Mouse (Mus musculus): ENCODE results near the gene Cc2d2a.

Gene Cc2d2a

GRCm38 (mm10) chr5:43728375-43729165, 66.4 kb downstream of the Cc2d2a start:
- no peak for DNase-seq (ENCODE audit: low spot score)

DNA sequence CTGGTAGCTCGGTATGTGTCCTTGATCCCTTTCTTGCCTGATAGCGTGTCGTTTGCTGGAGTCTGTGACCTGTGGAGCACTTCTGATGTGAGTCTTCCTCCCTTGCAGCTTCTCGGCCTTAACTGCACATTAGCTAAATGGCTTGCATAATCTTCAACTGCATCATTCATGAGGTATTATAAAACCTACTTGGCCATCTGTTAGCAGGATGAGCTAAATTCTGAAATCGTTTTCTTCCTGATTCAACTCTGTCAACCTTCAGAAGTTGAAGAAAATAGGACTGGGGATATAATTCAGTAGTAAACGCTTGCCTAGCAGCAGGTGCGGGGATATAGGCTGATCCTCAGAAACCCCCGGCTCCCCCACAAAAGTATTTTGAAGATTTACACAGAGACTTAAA, 70.2 kb downstream of the Cc2d2a start:
- DNase-seq (ENCODE audit: low spot score): no peak

DNA sequence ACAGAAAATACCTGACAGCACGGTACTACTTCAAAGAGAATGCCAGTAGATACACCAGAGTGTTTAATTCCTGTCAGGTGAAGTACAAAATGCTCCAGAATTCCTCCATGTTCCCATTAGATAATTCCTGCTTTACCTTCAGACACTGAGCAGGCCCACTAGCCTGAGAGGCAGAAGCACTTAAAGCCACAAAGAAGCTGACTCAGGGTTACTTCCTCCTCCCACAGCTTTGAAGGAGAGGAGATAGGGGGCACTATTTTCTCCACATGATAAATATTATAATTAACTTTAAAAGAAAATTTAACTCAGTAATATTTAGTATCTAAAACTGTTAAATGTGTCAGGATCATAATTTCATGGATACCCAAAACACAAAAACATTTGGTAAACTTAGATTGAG, 82.0 kb downstream of the Cc2d2a start:
- DNase-seq (ENCODE audit: low spot score): no peak

- DNase-seq (ENCODE audit: low spot score): no peak
Observed at GRCm38 (mm10) chr5:43745156-43745555, 83.0 kb downstream of the Cc2d2a start.

DNA sequence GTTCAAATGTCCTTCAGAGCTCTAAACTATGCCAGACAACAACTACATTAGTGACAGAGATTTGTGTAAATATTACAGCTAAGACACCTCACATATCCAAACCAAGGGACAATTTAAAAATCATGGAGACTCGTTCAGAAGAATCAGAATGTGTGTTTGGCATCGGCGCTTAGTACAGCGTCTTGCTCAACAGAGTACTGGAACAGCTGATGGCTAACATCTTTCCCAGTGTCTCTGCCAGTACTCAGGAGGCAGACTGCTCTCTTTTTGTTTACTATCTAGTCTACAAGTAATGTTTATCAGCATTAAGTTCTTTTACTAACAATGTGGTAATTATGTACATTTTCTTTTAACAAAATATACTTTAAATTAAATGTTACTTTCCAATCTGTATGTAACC, 85.9 kb downstream of the Cc2d2a start:
- no peak for DNase-seq (ENCODE audit: low spot score)

GRCm38 (mm10) chr5:43749092-43749491, 86.9 kb downstream of the Cc2d2a start:
- DNase-seq (ENCODE audit: low spot score): no peak

DNA sequence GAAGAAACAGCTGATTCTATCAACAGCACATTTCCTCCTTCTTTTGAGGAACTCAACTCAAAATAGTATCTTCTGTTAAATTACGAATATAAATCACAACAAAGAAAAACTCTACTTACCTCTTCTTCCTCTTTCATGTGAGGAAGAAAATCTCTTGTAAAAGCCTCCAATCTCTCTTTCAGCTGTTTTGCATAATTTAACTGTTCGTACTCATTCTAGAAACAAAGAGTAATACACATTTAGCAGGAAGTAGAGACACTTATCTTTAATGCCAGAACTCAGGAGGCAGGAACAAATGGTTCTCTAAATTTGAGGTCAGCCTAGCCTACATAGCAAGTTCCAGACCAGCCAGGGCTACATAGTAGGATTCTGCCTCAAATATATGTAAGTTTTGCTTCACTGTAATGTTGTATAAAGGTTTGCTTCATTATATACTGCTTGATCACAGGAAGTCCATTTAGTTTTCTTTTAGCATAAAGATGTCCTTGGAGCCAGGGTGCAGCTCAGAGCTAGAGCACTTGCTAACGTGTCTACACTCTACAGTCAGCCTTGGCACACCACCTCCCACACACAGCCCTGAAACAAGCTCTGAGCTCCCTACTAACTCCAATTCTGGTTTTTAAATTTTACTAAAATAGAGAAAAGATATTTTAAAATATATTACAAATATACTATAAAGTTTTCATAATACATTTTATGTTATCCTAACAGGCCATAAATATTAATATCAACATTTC, 108.6 kb downstream of the Cc2d2a start:
- no peak for DNase-seq (ENCODE audit: low spot score)

DNA sequence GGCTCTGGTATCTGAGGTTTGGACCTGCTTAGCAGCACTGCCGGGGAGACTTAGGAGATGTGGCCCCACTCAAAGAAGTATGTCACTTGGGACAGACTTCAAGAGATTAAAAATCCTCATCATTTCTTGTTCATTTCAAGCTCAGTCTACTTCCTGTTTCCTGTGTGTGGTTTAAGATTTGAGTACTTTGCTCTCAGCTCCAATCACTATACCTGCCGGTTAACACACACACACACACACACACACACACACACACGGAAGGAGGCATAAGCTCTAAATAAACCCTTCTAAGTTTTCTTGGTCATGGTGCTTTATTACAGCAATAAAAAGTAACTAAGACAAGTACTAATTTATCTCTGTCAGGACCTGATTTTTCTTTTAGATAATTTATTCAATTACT, 109.4 kb downstream of the Cc2d2a start:
- no peak for DNase-seq (ENCODE audit: low spot score)

GRCm38 (mm10) chr5:43776407-43776806, 114.3 kb downstream of the Cc2d2a start:
- no peak for DNase-seq (ENCODE audit: low spot score)

DNA sequence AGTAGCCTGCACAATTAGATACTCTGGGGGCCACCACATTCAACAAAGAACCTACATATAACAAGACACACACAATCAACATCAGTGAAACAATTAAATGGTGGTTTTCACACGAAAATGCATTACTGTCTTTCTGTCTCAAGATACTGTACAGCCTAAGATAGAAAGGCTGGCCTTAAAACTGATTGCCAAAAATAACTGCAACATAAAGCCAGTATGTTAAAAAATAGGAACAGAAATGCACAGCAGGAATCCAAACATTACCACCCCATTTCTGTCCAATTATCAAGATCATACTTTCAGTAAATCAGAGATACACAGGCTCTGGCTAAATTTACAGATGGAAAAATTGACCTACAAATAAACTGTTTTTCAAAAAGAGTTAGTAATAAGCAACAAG, 114.8 kb downstream of the Cc2d2a start:
- DNase-seq (ENCODE audit: low spot score): no peak

DNA sequence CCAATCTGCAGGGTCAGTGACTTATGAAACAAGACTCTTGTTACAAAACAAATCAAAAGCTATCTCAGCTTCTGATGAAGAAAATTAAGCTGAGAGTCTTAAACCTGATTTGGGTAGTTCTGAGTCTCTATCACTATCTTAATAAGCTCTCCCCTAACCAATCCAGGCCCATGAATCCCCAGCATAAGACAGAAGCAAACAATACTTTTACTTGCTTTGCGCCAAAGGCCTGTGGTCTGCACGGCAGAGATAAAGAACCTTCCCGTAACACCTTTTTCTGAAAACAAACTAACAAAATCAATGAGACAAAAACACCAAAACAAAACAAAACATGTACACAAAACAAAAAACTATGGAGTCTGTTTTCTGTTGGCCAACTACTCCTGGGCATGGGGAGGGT, 116.4 kb downstream of the Cc2d2a start:
- no peak for DNase-seq (ENCODE audit: low spot score)

DNA sequence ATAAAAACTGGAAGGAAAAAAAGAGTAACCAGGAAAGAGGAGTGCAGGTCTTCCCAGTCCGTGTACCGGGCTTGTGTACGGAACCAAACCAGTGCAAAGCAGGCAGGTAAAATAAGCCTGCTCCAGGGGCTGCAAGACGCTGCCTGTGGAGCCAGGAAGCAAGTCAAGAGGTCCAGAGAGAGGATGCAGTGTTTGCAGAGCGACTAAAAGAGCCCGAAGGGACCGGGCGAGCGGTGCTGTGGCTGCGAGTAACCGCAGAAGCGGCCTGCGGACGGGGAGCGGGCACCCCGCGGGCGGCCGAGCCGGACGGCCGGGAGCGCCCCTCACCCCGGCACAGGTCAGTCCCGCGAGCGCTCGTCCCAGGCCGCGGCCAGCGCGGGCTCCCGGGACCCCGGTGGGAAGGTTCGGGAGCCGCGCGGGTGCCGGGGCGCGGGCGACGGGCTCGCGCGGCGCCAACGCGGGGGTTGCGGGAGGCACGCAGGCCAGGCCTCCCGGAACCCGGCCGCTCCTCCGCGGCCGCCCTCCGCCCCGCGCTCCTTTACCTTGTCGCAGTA, 119.4 kb downstream of the Cc2d2a start:
- DNase-seq (ENCODE audit: low spot score): no peak

GRCm38 (mm10) chr5:43781977-43782930, 120.1 kb downstream of the Cc2d2a start:
- peak; percentile 78 for DNase-seq (ENCODE audit: low spot score)

DNA sequence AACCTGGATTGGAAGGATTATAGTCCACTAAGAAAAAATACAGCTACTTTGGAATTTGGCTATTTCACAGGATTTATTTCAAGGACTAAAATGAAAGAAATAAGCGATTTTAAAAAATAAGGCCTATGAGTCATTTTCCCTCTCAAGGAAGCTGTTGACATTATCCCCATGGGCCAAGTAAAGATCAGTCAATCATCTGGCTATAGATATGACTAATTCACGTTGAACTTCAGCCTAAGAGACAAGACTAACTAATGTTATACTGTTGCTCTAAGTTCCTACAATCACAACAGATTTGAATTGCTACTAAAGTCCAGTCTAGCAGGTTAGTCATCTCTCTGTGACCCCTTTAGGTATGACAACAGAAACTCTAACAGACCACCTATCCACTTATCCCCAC, 121.8 kb downstream of the Cc2d2a start:
- no peak for DNase-seq (ENCODE audit: low spot score)

DNA sequence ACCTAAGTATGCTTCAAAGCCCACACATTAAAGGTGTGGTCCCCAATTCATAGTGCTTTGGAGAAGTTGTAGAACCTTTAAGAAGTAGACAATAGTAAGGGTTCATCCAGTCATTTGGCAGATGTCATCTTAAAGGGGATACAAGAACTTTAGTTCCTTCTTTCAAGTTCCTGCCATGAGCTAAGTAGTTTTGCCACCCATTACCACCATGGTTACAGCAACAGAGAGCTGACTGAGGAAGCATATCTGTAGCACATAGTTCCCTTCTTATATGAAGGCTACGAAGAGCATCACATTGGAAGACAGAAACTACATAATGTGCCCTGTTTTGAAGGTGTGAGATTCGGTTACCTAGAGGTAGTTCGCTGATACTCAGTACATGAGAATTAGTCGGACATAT, 124.5 kb downstream of the Cc2d2a start:
- no peak for DNase-seq (ENCODE audit: low spot score)

- no peak for DNase-seq (ENCODE audit: low spot score)
Observed at GRCm38 (mm10) chr5:43787976-43788752, 126.0 kb downstream of the Cc2d2a start.
